Mouse (Mus musculus): Measurements from ENCODE around the gene Susd1. TPM values are rescaled to one million over a fixed set of nuclear protein-coding genes. Genes with fewer than 3 reads are reported as not detected.

The Susd1 gene
- polyA plus RNA-seq, 1 experiment from 2014 or later: 2.1 TPM

GRCm38 (mm10) chr4:59265631-59266030 lies 172.8 kb downstream of the Susd1 start:
- no peak overlapping the region for H3K4me3 ChIP-seq (ENCODE audit: low read depth, low read length)
- WGBS: 86% methylated on average over 5 of the region's 5 CpGs
- DNase-seq (ENCODE audit: low spot score): no peak
- H3K4me1 ChIP-seq (ENCODE audit: control insufficient read depth, insufficient read depth, low read length): no peaks in the 10 kb centered on the region
- H3K4me2 ChIP-seq (ENCODE audit: low read depth, low read length): no peak overlapping the region
- H3K9me3 ChIP-seq (ENCODE audit: control insufficient read depth, low read length): 0 out of 2 replicates have a peak, but pooled peaks cover 10% of the 10 kb centered on the region
- H3K9ac ChIP-seq (ENCODE audit: low read depth, low read length): no peak overlapping the region
- H3K27ac ChIP-seq (replicated peaks; ENCODE audit: low read depth, low read length): no peak overlapping the region
- H3K27me3 ChIP-seq (replicated peaks; ENCODE audit: control insufficient read depth, insufficient read depth, low read length): no peaks in the 10 kb centered on the region
- no peak for ATAC-seq (ENCODE audit: low read depth)
- no peaks in the 10 kb centered on the region for H3K36me3 ChIP-seq (ENCODE audit: control insufficient read depth, insufficient read depth, low read length)

GRCm38 (mm10) chr4:59265182-59265581 lies 173.3 kb downstream of the Susd1 start:
- no peak for ATAC-seq (ENCODE audit: low read depth)
- Histone ChIP-seq H3K36me3 (ENCODE audit: control insufficient read depth, insufficient read depth, low read length) (no peaks in the 10 kb centered on the region), H3K27ac (replicated peaks; ENCODE audit: low read depth, low read length) (no peak overlapping the region), H3K4me1 (ENCODE audit: control insufficient read depth, insufficient read depth, low read length) (no peaks in the 10 kb centered on the region), H3K9me3 (ENCODE audit: control insufficient read depth, low read length) (0 out of 2 replicates have a peak, but pooled peaks cover 10% of the 10 kb centered on the region), H3K4me3 (ENCODE audit: low read depth, low read length) (no peak overlapping the region), H3K4me2 (ENCODE audit: low read depth, low read length) (no peak overlapping the region), H3K27me3 (replicated peaks; ENCODE audit: control insufficient read depth, insufficient read depth, low read length) (no peaks in the 10 kb centered on the region), H3K9ac (ENCODE audit: low read depth, low read length) (no peak overlapping the region)
- DNase-seq (ENCODE audit: low spot score): no peak
- 83% methylated on average over 5 of the region's 5 CpGs for WGBS

Other genes with a start within 250 kb of the Susd1 start
- gene Ugcg, start 249.4 kb downstream of the Susd1 start, polyA plus RNA-seq (2014; fragmentation: Nextera tagmentation; extraction: Ambion mirVana): 12.3 and 13.3 TPM in 2 replicates
- 53.0 and 55.5 TPM in 2 replicates for gene Ptbp3, start 110.7 kb upstream of the Susd1 start, polyA plus RNA-seq (2014; fragmentation: Nextera tagmentation; extraction: Ambion mirVana)
- 23.1 and 25.4 TPM in 2 replicates for gene Hsdl2, start 142.9 kb upstream of the Susd1 start, polyA plus RNA-seq (2014; fragmentation: Nextera tagmentation; extraction: Ambion mirVana)
- 14.9 and 18.5 TPM in 2 replicates for gene E130308A19Rik, start 187.6 kb upstream of the Susd1 start, polyA plus RNA-seq (2014; fragmentation: Nextera tagmentation; extraction: Ambion mirVana)